Mouse (Mus musculus): ENCODE measurements around the gene Zfp800. TPM values are rescaled to one million over a fixed set of nuclear protein-coding genes. Genes with fewer than 3 reads are reported as not detected.

The Zfp800 gene
- total and polyA plus RNA-seq, 3 experiments, result 41.6 to 71.9 (median 43.2) TPM

- TF ChIP-seq ZNF384 (IDR thresholded peaks at IDR 0.05; ENCODE audit: low read depth, low read length), result peak; percentile 16; the same call in 1 of the 2 replicates
- TF ChIP-seq MEF2A (IDR thresholded peaks at IDR 0.05; ENCODE audit: extremely low read depth, insufficient replicate concordance, low read depth, low read length, poor library complexity, severe bottlenecking), result no peak
- TF ChIP-seq SIN3A (IDR thresholded peaks at IDR 0.05; ENCODE audit: low read length), result peak; percentile 93
Observed at GRCm38 (mm10) chr6:28421469-28422000, 23.7 kb upstream of the Zfp800 start (continued).

- DNase-seq (ENCODE audit: low read depth, low spot score), result no peak
- TF ChIP-seq ZNF384 (IDR thresholded peaks at IDR 0.05; ENCODE audit: low read depth, low read length), result no peak
- no peak; the same call in 1 of the 2 replicates for TF ChIP-seq MXI1 (IDR thresholded peaks at IDR 0.05; ENCODE audit: low read depth, low read length)
- no peak for TF ChIP-seq POLR2AphosphoS2 (IDR thresholded peaks at IDR 0.05; ENCODE audit: low read length)
- TF ChIP-seq SIN3A (IDR thresholded peaks at IDR 0.05; ENCODE audit: low read length), result no peak
- no peak for TF ChIP-seq BHLHE40 (IDR thresholded peaks at IDR 0.05; ENCODE audit: borderline replicate concordance, low read depth, low read length)
- TF ChIP-seq ZKSCAN1 (IDR thresholded peaks at IDR 0.05; ENCODE audit: low read depth, low read length), result no peak
- TF ChIP-seq CHD1 (IDR thresholded peaks at IDR 0.05; ENCODE audit: low read depth, low read length), result no peak
- no peak for TF ChIP-seq CHD2 (IDR thresholded peaks at IDR 0.05; ENCODE audit: low read length)
- no peak for TF ChIP-seq HCFC1 (IDR thresholded peaks at IDR 0.05; ENCODE audit: low read depth, low read length)
- TF ChIP-seq UBTF (IDR thresholded peaks at IDR 0.05; ENCODE audit: borderline replicate concordance, insufficient read depth, low read depth, low read length), result no peak
- TF ChIP-seq ELF1 (IDR thresholded peaks at IDR 0.05; ENCODE audit: low read depth, low read length), result no peak
- Histone ChIP-seq H3K27ac (ENCODE audit: control insufficient read depth, low read depth, low read length) (no peak overlapping the region), H3K9me3 (replicated peaks; ENCODE audit: insufficient read depth, low read length) (no peaks in the 10 kb centered on the region), H3K27me3 (ENCODE audit: control insufficient read depth in 1 of 2, insufficient read depth in 2 of 2, low read length in 2 of 2) (no peaks in the 10 kb centered on the region), H3K9ac (ENCODE audit: control insufficient read depth, low read depth, low read length, poor library complexity, severe bottlenecking) (peak overlapping the region; percentile 75), H3K4me3 (ENCODE audit: control insufficient read depth in 1 of 2, insufficient read depth in 1 of 2, low read depth in 2 of 2, low read length in 2 of 2) (peak overlapping the region; percentile 82 to 89), H3K36me3 (ENCODE audit: control insufficient read depth in 1 of 2, insufficient read depth in 2 of 2, low read length in 2 of 2) (peaks cover 0 to 17% of the 10 kb centered on the region in 2 experiments; a peak in 3 of 4 replicates), H3K79me2 (ENCODE audit: control insufficient read depth, insufficient read depth, low read length, poor library complexity) (peaks cover 13% of the 10 kb centered on the region), H3K4me1 (ENCODE audit: control insufficient read depth in 1 of 2, insufficient read depth in 2 of 2, low read length in 2 of 2) (peaks cover 2 to 32% of the 10 kb centered on the region in 2 experiments)
Observed at GRCm38 (mm10) chr6:28420865-28421264, 23.1 kb upstream of the Zfp800 start.

- H3K4me3 ChIP-seq (ENCODE audit: control insufficient read depth in 1 of 2, insufficient read depth in 1 of 2, low read depth in 2 of 2, low read length in 2 of 2), result peak overlapping the region; percentile 82 to 89
- no peak overlapping the region for H3K27ac ChIP-seq (ENCODE audit: control insufficient read depth, low read depth, low read length)
- TF ChIP-seq CHD2 (IDR thresholded peaks at IDR 0.05; ENCODE audit: low read length) (no peak), NRF1 (IDR thresholded peaks at IDR 0.05; ENCODE audit: insufficient read depth, low read depth, low read length, poor library complexity, severe bottlenecking) (no peak), NELFE (IDR thresholded peaks at IDR 0.05; ENCODE audit: low read depth, low read length) (no peak), MXI1 (IDR thresholded peaks at IDR 0.05; ENCODE audit: low read depth, low read length) (no peak), E2F4 (IDR thresholded peaks at IDR 0.05; ENCODE audit: borderline replicate concordance, low read depth, low read length) (no peak), EP300 (IDR thresholded peaks at IDR 0.05; ENCODE audit: low read depth in 1 of 2, low read length in 2 of 2) (no peak), ETS1 (IDR thresholded peaks at IDR 0.05; ENCODE audit: low read depth, low read length) (no peak), UBTF (IDR thresholded peaks at IDR 0.05; ENCODE audit: borderline replicate concordance, insufficient read depth, low read depth, low read length) (no peak), SMC3 (IDR thresholded peaks at IDR 0.05; ENCODE audit: low read depth, low read length) (no peak), ZKSCAN1 (IDR thresholded peaks at IDR 0.05; ENCODE audit: low read depth, low read length) (no peak)
- peaks cover 0 to 17% of the 10 kb centered on the region in 2 experiments; a peak in 3 of 4 replicates for H3K36me3 ChIP-seq (ENCODE audit: control insufficient read depth in 1 of 2, insufficient read depth in 2 of 2, low read length in 2 of 2)
- H3K79me2 ChIP-seq (ENCODE audit: control insufficient read depth, insufficient read depth, low read length, poor library complexity), result peaks cover 13% of the 10 kb centered on the region
- H3K9me3 ChIP-seq (replicated peaks; ENCODE audit: insufficient read depth, low read length), result no peaks in the 10 kb centered on the region
- H3K4me1 ChIP-seq (ENCODE audit: control insufficient read depth in 1 of 2, insufficient read depth in 2 of 2, low read length in 2 of 2), result peaks cover 2 to 32% of the 10 kb centered on the region in 2 experiments
- H3K9ac ChIP-seq (ENCODE audit: control insufficient read depth, low read depth, low read length, poor library complexity, severe bottlenecking), result peak overlapping the region; percentile 75
- DNase-seq (ENCODE audit: low read depth, low spot score), result peak; percentile 37
- no peaks in the 10 kb centered on the region for H3K27me3 ChIP-seq (ENCODE audit: control insufficient read depth in 1 of 2, insufficient read depth in 2 of 2, low read length in 2 of 2)
Observed at GRCm38 (mm10) chr6:28420361-28420760, 22.6 kb upstream of the Zfp800 start.

Measured in MEL (cell line).